Mouse (Mus musculus) limb, embryonic 14.5 days (tissue): ENCODE results near the gene Zdbf2. TPM values are rescaled to one million over a fixed set of nuclear protein-coding genes. Genes with fewer than 3 reads are reported as not detected.

Experiments
- ATAC-seq: fragments of 200-750 bp; cut with Nextera tagmentation; 2 replicates; pipeline ENCODE4 v1.8.0; 2017; ENCODE audit warnings: low read depth, moderate number of reproducible peaks, moderate TSS enrichment; ENCODE audit not compliant: low FRiP score
- DNase-seq: peaks from one replicate; pipeline ENCODE4 v3.0.0-alpha.2; 2015; ENCODE audit warnings: low spot score
- H3K27ac ChIP-seq: fragments of 300-500 bp; sonication (generic); replicated peaks from 2 replicates; pipeline ENCODE4 v1.5.1; 2014; ENCODE audit warnings: low read depth, mild to moderate bottlenecking, low read length, moderate library complexity, mixed read lengths
- H3K27me3 ChIP-seq: fragments of 300-500 bp; sonication (generic); 2 replicates; pipeline ENCODE4 v1.6.1; 2014; ENCODE audit warnings: low read length, mixed read lengths; ENCODE audit not compliant: control insufficient read depth, insufficient read depth
- H3K36me3 ChIP-seq: fragments of 300-500 bp; sonication (generic); 2 replicates; pipeline ENCODE4 v1.6.1; 2014; ENCODE audit warnings: mild to moderate bottlenecking, low read length, moderate library complexity, mixed read lengths; ENCODE audit not compliant: control insufficient read depth, insufficient read depth
- H3K4me1 ChIP-seq: fragments of 300-500 bp; sonication (generic); 2 replicates; pipeline ENCODE4 v1.6.1; 2014; ENCODE audit warnings: antibody characterized with exemption, low read length, mixed read lengths; ENCODE audit not compliant: control insufficient read depth, insufficient read depth
- H3K4me2 ChIP-seq: fragments of 300-500 bp; sonication (generic); replicated peaks from 2 replicates; pipeline ENCODE4 v1.6.1; 2014; ENCODE audit warnings: low read depth, mild to moderate bottlenecking, low read length, moderate library complexity; ENCODE audit not compliant: severe bottlenecking
- H3K4me3 ChIP-seq: fragments of 300-500 bp; sonication (generic); replicated peaks from 2 replicates; pipeline ENCODE4 v1.5.1; 2014; ENCODE audit warnings: low read length
- H3K9ac ChIP-seq: fragments of 300-500 bp; sonication (generic); 2 replicates; pipeline ENCODE4 v1.6.1; 2014; ENCODE audit warnings: mild to moderate bottlenecking, low read depth, low read length, moderate library complexity; ENCODE audit not compliant: severe bottlenecking
- H3K9me3 ChIP-seq: fragments of 300-500 bp; sonication (generic); 2 replicates; pipeline ENCODE4 v1.6.1; 2016; ENCODE audit warnings: low read length; ENCODE audit not compliant: control insufficient read depth
- POLR2A ChIP-seq: fragments of 200-500 bp; IDR thresholded peaks from 2 replicates; pipeline ENCODE4 v1.8.0; 2012; ENCODE audit warnings: inconsistent platforms, mild to moderate bottlenecking, moderate library complexity, borderline replicate concordance; ENCODE audit not compliant: insufficient read depth, insufficient read length; ENCODE audit errors: extremely low read depth
- WGBS: fragments of 180-500 bp; shearing (Covaris S2); extraction: QIAGEN DNeasy Blood & Tissue Kit; methylation state at CpG from one replicate; pipeline ENCODE4 v1.1.7; 2014; 5-methylcytosine and 5-hydroxymethylcytosine counted together
- polyA plus RNA-seq, 2 experiments: library from polyadenylated mRNA; depleted of rRNA in 1 of 2; stranded (reverse) in 1 of 2; unstranded in 1 of 2; fragments of >200 nt; fragmentation: Nextera tagmentation in 1 of 2; extraction: Ambion mirVana in 1 of 2; gene quantifications; 2 replicates each; pipeline versions ENCODE4 v1.2.1 to v1.2.3; 2012 to 2014

Zdbf2 gene
- polyA plus RNA-seq (2012; rRNA removed) (7.8 and 8.5 TPM in 2 replicates), polyA plus RNA-seq (2014; fragmentation: Nextera tagmentation; extraction: Ambion mirVana) (14.3 and 18.0 TPM in 2 replicates)

- ATAC-seq (peak; percentile 90), DNase-seq (peak; percentile 58)
- no peaks in the 10 kb centered on the region for H3K36me3 ChIP-seq
- WGBS: under 1% methylated on average over 22 of the region's 49 CpGs
- peak within 1 kb of the TSS; percentile 51 for H3K4me2 ChIP-seq
- H3K9me3 ChIP-seq: no peaks in the 10 kb centered on the region
- peak within 1 kb of the TSS; percentile 58 for H3K4me3 ChIP-seq
- H3K27ac ChIP-seq: peak within 1 kb of the TSS; percentile 83
- peaks cover 74% of the 10 kb centered on the region for H3K27me3 ChIP-seq
- 0 out of 2 replicates have a peak, but pooled peaks have one; percentile 36 for TF ChIP-seq POLR2A
- H3K4me1 ChIP-seq: 0 out of 2 replicates have a peak, but pooled peaks cover 3% of the 10 kb centered on the region
- H3K9ac ChIP-seq: peak within 1 kb of the TSS; percentile 83
Measured at GRCm38 (mm10) chr1:63272741-63273338, at the start of gene Zdbf2. Gene Zdbf2 (plus strand): TSS chr1:63273265.

- Histone ChIP-seq H3K27ac (no peak overlapping the region), H3K4me1 (no peaks in the 10 kb centered on the region), H3K9ac (no peak overlapping the region), H3K9me3 (no peaks in the 10 kb centered on the region), H3K36me3 (no peaks in the 10 kb centered on the region), H3K27me3 (no peaks in the 10 kb centered on the region), H3K4me3 (no peak overlapping the region), H3K4me2 (no peak overlapping the region)
- ATAC-seq: no peak
- 83% methylated on average over 4 of the region's 4 CpGs for WGBS
- no peak for DNase-seq
- no peak for TF ChIP-seq POLR2A
Measured at GRCm38 (mm10) chr1:63225009-63225408, 48.1 kb upstream of the Zdbf2 start.

GRCm38 (mm10) chr1:63225890-63226289, 47.2 kb upstream of the Zdbf2 start:
- WGBS: 3% methylated on average over 7 of the region's 7 CpGs
- H3K27ac ChIP-seq: no peak overlapping the region
- peak; percentile 71 for ATAC-seq
- H3K4me2 ChIP-seq: no peak overlapping the region
- no peaks in the 10 kb centered on the region for H3K4me1 ChIP-seq
- peak; percentile 45 for DNase-seq
- no peaks in the 10 kb centered on the region for H3K9me3 ChIP-seq
- no peaks in the 10 kb centered on the region for H3K27me3 ChIP-seq
- no peak for TF ChIP-seq POLR2A
- no peaks in the 10 kb centered on the region for H3K36me3 ChIP-seq
- no peak overlapping the region for H3K9ac ChIP-seq
- no peak overlapping the region for H3K4me3 ChIP-seq

GRCm38 (mm10) chr1:63227241-63227640, 45.8 kb upstream of the Zdbf2 start:
- 69% methylated on average over 5 of the region's 5 CpGs for WGBS
- no peak for ATAC-seq
- TF ChIP-seq POLR2A: no peak

GRCm38 (mm10) chr1:63237371-63237770, 35.7 kb upstream of the Zdbf2 start:
- Histone ChIP-seq H3K4me3 (no peak overlapping the region), H3K4me2 (no peak overlapping the region), H3K4me1 (peaks cover 2% of the 10 kb centered on the region; the same call in 1 of the 2 replicates), H3K27me3 (no peaks in the 10 kb centered on the region), H3K36me3 (no peaks in the 10 kb centered on the region), H3K9ac (no peak overlapping the region), H3K9me3 (no peaks in the 10 kb centered on the region), H3K27ac (no peak overlapping the region)
- TF ChIP-seq POLR2A: no peak
- 30% methylated on average over 5 of the region's 5 CpGs for WGBS
- DNase-seq (no peak), ATAC-seq (no peak)

More at GRCm38 (mm10) chr1:63227241-63227640, 45.8 kb upstream of the Zdbf2 start:
- no peak overlapping the region for H3K27ac ChIP-seq
- no peak overlapping the region for H3K4me3 ChIP-seq
- no peaks in the 10 kb centered on the region for H3K27me3 ChIP-seq
- no peaks in the 10 kb centered on the region for H3K9me3 ChIP-seq
- H3K4me2 ChIP-seq: no peak overlapping the region
- DNase-seq: no peak
- H3K36me3 ChIP-seq: no peaks in the 10 kb centered on the region
- H3K9ac ChIP-seq: no peak overlapping the region
- H3K4me1 ChIP-seq: no peaks in the 10 kb centered on the region

- Histone ChIP-seq H3K4me3 (no peak overlapping the region), H3K4me2 (no peak overlapping the region), H3K9ac (no peak overlapping the region), H3K27ac (no peak overlapping the region; the same call in 1 of the 2 replicates), H3K36me3 (no peaks in the 10 kb centered on the region), H3K27me3 (0 out of 2 replicates have a peak, but pooled peaks cover 4% of the 10 kb centered on the region), H3K9me3 (no peaks in the 10 kb centered on the region), H3K4me1 (peaks cover 2% of the 10 kb centered on the region; the same call in 1 of the 2 replicates)
- TF ChIP-seq POLR2A: no peak
- ATAC-seq (no peak), DNase-seq (no peak)
- WGBS: 54% methylated on average over 4 of the region's 4 CpGs
Measured at GRCm38 (mm10) chr1:63239305-63239704, 33.8 kb upstream of the Zdbf2 start.
